Mouse (Mus musculus): ENCODE measurements at regions not wholly inside any gene's neighbourhood (a gene's known extent, or its start where the extent isn't known, plus 50 kb on each side); places are given as distances from the start of the nearest gene placed in this dataset.

GRCm38 (mm10) chr16:78247189-78247588, 54.1 kb upstream of the Cxadr start:
- no peak for DNase-seq

GRCm38 (mm10) chr16:78242678-78243077, 58.6 kb upstream of the Cxadr start:
- no peak for DNase-seq

- no peak for DNase-seq
Observed at GRCm38 (mm10) chr16:78240152-78240551, 61.1 kb upstream of the Cxadr start.

GRCm38 (mm10) chr16:78238052-78238701, 63.1 kb upstream of the Cxadr start:
- no peak for DNase-seq

- DNase-seq = peak in 1 of 2 experiments; percentile 9
Observed at GRCm38 (mm10) chr16:78237641-78238051, 63.6 kb upstream of the Cxadr start.

GRCm38 (mm10) chr16:78236746-78237640, 64.3 kb upstream of the Cxadr start:
- DNase-seq = peak; percentile 24 to 26

- DNase-seq = no peak
Observed at GRCm38 (mm10) chr16:78232205-78232604, 69.1 kb upstream of the Cxadr start.

- DNase-seq = no peak
Observed at GRCm38 (mm10) chr16:78229013-78229412, 72.3 kb upstream of the Cxadr start.

- no peak for DNase-seq
Observed at GRCm38 (mm10) chr16:78222377-78222776, 78.9 kb upstream of the Cxadr start.

GRCm38 (mm10) chr16:78221781-78222180, 79.5 kb upstream of the Cxadr start:
- no peak for DNase-seq

- DNase-seq = no peak
Observed at GRCm38 (mm10) chr16:78217633-78218032, 83.7 kb upstream of the Cxadr start.

- no peak for DNase-seq
Observed at GRCm38 (mm10) chr16:78216752-78217351, 84.4 kb upstream of the Cxadr start.

- no peak for DNase-seq
Observed at GRCm38 (mm10) chr16:78211687-78212086, 89.6 kb upstream of the Cxadr start.

- DNase-seq = no peak
Observed at GRCm38 (mm10) chr16:78208321-78208720, 93.0 kb upstream of the Cxadr start.

GRCm38 (mm10) chr16:78204332-78204731, 97.0 kb upstream of the Cxadr start:
- peak in 1 of 2 experiments; percentile 1 for DNase-seq

- no peak for DNase-seq
Observed at GRCm38 (mm10) chr16:78200044-78200830, 101.1 kb upstream of the Cxadr start.

- no peak for DNase-seq
Observed at GRCm38 (mm10) chr16:78199252-78199651, 102.0 kb upstream of the Cxadr start.

- DNase-seq = peak; percentile 39 to 76
Observed at GRCm38 (mm10) chr16:78198642-78199121, 102.6 kb upstream of the Cxadr start.

- peak; percentile 82 to 95 for DNase-seq
Observed at GRCm38 (mm10) chr16:78197252-78197896, 103.9 kb upstream of the Cxadr start.

GRCm38 (mm10) chr16:78170627-78171605, 130.4 kb upstream of the Cxadr start:
- DNase-seq = no peak

- DNase-seq = no peak
Observed at GRCm38 (mm10) chr16:78156876-78157232, 144.4 kb upstream of the Cxadr start.
